Mouse (Mus musculus): ENCODE data around the gene Pde6g. TPM values are rescaled to one million over a fixed set of nuclear protein-coding genes. Genes with fewer than 3 reads are reported as not detected.
"Not testable (repeated sequence)": the region's sequence is repeated elsewhere in the genome, so short reads cannot be mapped to it uniquely, and the experiment has no call there.

The Pde6g gene
- polyA plus RNA-seq, 1 experiment from 2014 or later = 0.19 TPM

DNA sequence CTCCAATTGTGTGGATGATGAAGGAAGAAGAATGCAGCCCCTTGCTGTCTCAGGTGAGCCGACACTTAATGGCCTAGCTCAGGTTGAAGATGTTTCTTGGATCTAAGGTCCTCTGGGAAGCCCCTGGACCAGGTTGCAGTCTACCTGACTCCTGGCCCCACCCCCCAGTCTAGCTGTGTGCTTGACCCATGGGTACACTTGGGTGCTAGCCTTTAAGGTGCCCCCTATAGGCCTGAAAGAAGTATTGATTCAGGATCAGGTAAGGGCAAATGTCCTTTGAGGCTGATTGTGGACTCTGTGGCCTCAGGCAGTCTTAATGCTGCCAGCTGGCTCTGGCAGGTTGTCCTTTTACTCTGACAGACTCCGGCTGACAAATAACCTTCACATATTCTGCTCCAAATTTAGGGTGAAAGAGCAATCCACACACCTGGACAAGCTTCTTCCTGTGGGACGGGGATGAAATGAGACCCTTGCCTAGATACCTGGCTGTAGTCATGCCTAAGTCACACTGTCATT lies 10.5 kb downstream of the Pde6g start:
- Histone ChIP-seq H3K4me1 (no peaks in the 10 kb centered on the region), H3K4me2 (no peak overlapping the region), H3K36me3 (ENCODE audit: poor library complexity, severe bottlenecking) (no peaks in the 10 kb centered on the region), H3K9ac (no peak overlapping the region), H3K9me3 (replicated peaks) (no peaks in the 10 kb centered on the region), H3K27ac (no peak overlapping the region), H3K27me3 (no peaks in the 10 kb centered on the region), H3K4me3 (no peak overlapping the region)
- 87% methylated on average over 3 of the region's 3 CpGs for WGBS
- ATAC-seq = no peak

- no peaks in the 10 kb centered on the region for H3K27me3 ChIP-seq
- H3K4me2 ChIP-seq = no peak within 1 kb of the TSS
- H3K4me1 ChIP-seq = no peaks in the 10 kb centered on the region
- no peaks in the 10 kb centered on the region for H3K9me3 ChIP-seq (replicated peaks)
- WGBS = 91% methylated on average over 3 of the region's 3 CpGs
- no peak within 1 kb of the TSS for H3K27ac ChIP-seq
- H3K4me3 ChIP-seq = no peak within 1 kb of the TSS
- no peak within 1 kb of the TSS for H3K9ac ChIP-seq
- H3K36me3 ChIP-seq (ENCODE audit: poor library complexity, severe bottlenecking) = no peaks in the 10 kb centered on the region
- no peak for ATAC-seq
These were observed 11.0 kb downstream of the Pde6g start, which contains the start of gene Tspan10 for GRCm38 (mm10) chr11:120442344-120442743. Tspan10 (plus strand) TSS chr11:120442644.

DNA sequence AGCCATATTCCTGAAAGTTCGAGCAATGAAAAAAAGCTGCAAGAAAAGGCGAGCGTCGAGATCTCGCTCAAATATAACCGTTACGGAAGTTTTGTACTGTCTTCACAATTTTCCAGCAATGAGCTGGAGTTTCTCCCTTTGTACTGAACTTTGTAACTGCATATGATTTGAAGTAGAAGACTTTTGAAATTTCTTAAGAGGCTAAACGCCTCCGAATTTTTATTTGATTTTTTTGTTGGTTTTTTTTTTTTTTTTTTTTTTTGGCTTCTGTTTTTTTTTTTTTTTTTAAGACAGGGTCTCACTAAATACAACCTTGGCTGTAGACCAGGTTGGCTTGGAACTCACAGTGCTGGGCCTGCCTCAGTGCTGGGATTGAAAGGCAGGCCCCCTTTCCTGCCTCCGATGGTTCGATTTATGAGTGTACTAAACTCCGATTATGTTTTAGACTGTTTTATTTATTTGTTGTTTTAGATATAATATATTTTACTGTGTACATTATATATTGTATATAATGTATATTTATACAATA lies 15.4 kb downstream of the Pde6g start:
- H3K27ac ChIP-seq = no peak overlapping the region
- peak overlapping the region; percentile 98 for H3K4me3 ChIP-seq
- H3K27me3 ChIP-seq = no peaks in the 10 kb centered on the region
- H3K9me3 ChIP-seq (replicated peaks) = no peaks in the 10 kb centered on the region
- H3K9ac ChIP-seq = peak overlapping the region; percentile 98
- WGBS = 31% methylated on average over 12 of the region's 12 CpGs
- peaks cover 22% of the 10 kb centered on the region for H3K36me3 ChIP-seq (ENCODE audit: poor library complexity, severe bottlenecking)
- ATAC-seq = no peak
- H3K4me1 ChIP-seq = peaks cover 13% of the 10 kb centered on the region
- peak overlapping the region; percentile 91 for H3K4me2 ChIP-seq

DNA sequence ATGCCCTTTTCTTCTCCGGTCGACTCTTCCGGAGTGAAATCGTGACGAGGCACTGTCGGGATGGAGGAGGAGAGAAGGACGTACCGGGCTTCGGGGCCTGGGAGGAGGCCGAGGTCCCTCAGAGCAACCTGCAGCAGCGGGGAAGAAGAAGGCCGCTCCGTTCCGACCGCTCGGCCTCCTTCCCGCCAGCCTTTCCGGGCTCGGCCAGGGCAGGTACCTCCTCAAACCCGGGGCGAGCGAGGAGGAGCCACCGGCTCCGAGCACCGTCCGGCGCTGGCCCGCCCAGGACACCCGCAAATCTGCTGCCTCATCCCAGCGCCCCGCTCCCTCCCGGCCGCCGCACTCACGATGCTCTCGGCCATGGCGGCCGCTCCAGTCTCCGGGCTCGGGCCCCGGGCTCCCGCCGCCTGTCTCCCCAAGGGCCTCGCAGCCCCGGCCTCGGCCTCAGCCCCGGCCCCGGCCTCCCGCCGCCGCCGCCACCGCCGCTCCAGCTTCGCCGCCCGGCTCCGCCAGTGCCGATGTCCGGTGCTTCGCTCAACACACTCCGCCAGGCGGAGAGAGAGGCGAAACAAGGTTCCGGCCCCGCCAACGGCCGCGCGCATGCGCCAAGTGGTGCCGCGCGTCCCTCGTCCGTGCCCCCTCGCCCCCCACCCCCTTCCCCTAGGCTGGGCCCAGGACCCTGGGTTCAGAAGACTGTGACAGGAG lies 16.0 kb downstream of the Pde6g start, which contains the start of gene Nploc4:
Gene Nploc4 (minus strand): TSS at position 557 of the 705 bp plus-strand sequence.
- H3K4me1 ChIP-seq = peaks cover 13% of the 10 kb centered on the region
- peak within 1 kb of the TSS; percentile 78 for H3K27ac ChIP-seq
- peak within 1 kb of the TSS; percentile 98 for H3K4me3 ChIP-seq
- 0% methylated on average over 71 of the region's 77 CpGs for WGBS
- peak within 1 kb of the TSS; percentile 98 for H3K9ac ChIP-seq
- H3K27me3 ChIP-seq = no peaks in the 10 kb centered on the region
- no peaks in the 10 kb centered on the region for H3K9me3 ChIP-seq (replicated peaks)
- peak; percentile 92 for ATAC-seq
- peak within 1 kb of the TSS; percentile 91 for H3K4me2 ChIP-seq
- peaks cover 28% of the 10 kb centered on the region for H3K36me3 ChIP-seq (ENCODE audit: poor library complexity, severe bottlenecking)

DNA sequence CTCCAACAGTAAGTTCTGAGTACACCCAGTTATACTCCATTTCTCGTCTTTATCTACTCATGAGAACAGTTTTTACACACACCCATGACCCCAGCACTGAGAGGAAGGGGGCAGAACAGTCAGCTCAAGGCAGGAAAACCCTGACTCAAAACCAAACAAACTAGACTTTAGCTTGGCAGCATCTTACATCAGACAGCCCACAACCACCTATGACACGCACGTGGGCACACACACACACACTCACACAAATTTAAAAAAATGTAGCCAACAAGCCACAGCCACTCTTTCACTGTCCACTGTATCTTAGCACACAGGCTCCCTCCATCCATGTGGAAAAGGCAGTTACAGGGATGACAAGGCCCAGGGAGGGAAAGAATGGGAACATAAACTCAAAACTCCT lies 26.6 kb downstream of the Pde6g start:
- H3K9me3 ChIP-seq (replicated peaks) = no peaks in the 10 kb centered on the region
- H3K4me3 ChIP-seq = no peak overlapping the region
- peaks cover 83% of the 10 kb centered on the region for H3K36me3 ChIP-seq (ENCODE audit: poor library complexity, severe bottlenecking)
- WGBS = 90% methylated on average over 3 of the region's 3 CpGs
- no peaks in the 10 kb centered on the region for H3K27me3 ChIP-seq
- no peak overlapping the region for H3K4me2 ChIP-seq
- no peak overlapping the region for H3K27ac ChIP-seq
- H3K9ac ChIP-seq = no peak overlapping the region
- ATAC-seq = no peak
- H3K4me1 ChIP-seq = no peaks in the 10 kb centered on the region

DNA sequence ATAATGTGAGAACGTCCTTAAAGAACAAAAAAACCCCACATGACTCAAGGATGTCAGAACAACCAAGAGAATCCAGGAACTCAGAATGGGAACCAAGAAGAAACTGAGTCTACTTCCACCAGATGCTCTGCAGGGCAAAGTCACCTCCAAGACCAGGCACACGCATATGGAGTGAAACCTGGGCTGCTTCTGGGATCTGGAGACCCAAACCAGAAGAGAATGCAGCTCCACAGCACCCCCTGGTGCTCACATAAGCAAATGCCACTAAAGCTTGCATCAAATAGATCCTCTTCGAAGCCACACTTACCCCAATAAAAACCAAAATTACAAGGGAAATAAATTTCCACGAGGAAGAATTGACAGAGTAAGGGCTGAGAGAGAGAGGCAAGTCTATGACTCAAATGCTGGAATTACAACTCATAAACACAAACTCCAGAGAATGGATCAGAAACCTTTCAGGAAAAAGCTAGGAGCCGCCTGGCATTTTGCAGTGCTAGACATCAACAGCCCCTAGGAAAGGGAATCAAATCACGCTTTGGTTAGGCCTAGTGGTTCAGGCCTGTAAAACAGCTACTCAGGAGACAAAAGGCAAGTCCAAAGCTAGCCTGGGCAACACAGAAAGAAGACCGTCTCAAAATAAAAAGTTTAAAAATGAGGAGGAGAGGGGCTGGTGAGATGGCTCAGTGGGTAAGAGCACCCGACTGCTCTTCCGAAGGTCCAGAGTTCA lies 29.6 kb downstream of the Pde6g start:
- H3K36me3 ChIP-seq (ENCODE audit: poor library complexity, severe bottlenecking) = peaks cover 90% of the 10 kb centered on the region
- WGBS = 71% methylated on average over 9 of the region's 9 CpGs

GRCm38 (mm10) chr11:120422651-120423568 lies 30.4 kb downstream of the Pde6g start:
- Histone ChIP-seq H3K27me3 (no peaks in the 10 kb centered on the region), H3K4me3 (no peak overlapping the region), H3K4me1 (no peaks in the 10 kb centered on the region), H3K9ac (no peak overlapping the region), H3K36me3 (ENCODE audit: poor library complexity, severe bottlenecking) (peaks cover 90% of the 10 kb centered on the region), H3K4me2 (no peak overlapping the region), H3K27ac (no peak overlapping the region), H3K9me3 (replicated peaks) (no peaks in the 10 kb centered on the region)
- no peak for ATAC-seq
- WGBS = 92% methylated on average over 13 of the region's 13 CpGs

More for the DNA sequence above, 29.6 kb downstream of the Pde6g start:
- ATAC-seq = peak; percentile 33; the same call in 1 of the 2 replicates
- no peak overlapping the region for H3K4me3 ChIP-seq
- no peaks in the 10 kb centered on the region for H3K9me3 ChIP-seq (replicated peaks)
- H3K4me1 ChIP-seq = no peaks in the 10 kb centered on the region
- no peaks in the 10 kb centered on the region for H3K27me3 ChIP-seq
- H3K4me2 ChIP-seq = no peak overlapping the region
- H3K27ac ChIP-seq = no peak overlapping the region
- H3K9ac ChIP-seq = no peak overlapping the region

- no peaks in the 10 kb centered on the region for H3K9me3 ChIP-seq (replicated peaks)
- no peak overlapping the region for H3K27ac ChIP-seq
- H3K4me2 ChIP-seq = no peak overlapping the region
- ATAC-seq = no peak
- no peaks in the 10 kb centered on the region for H3K27me3 ChIP-seq
- WGBS = 83% methylated on average over 1 of the region's 1 CpGs
- H3K9ac ChIP-seq = no peak overlapping the region
- H3K36me3 ChIP-seq (ENCODE audit: poor library complexity, severe bottlenecking) = peaks cover 93% of the 10 kb centered on the region
- no peaks in the 10 kb centered on the region for H3K4me1 ChIP-seq
- no peak overlapping the region for H3K4me3 ChIP-seq
These were observed 34.7 kb downstream of the Pde6g start for GRCm38 (mm10) chr11:120418592-120418991.

- no peak overlapping the region for H3K4me3 ChIP-seq
- H3K4me1 ChIP-seq = no peaks in the 10 kb centered on the region
- no peaks in the 10 kb centered on the region for H3K9me3 ChIP-seq (replicated peaks)
- peaks cover 93% of the 10 kb centered on the region for H3K36me3 ChIP-seq (ENCODE audit: poor library complexity, severe bottlenecking)
- H3K27ac ChIP-seq = no peak overlapping the region
- WGBS = 93% methylated on average over 7 of the region's 7 CpGs
- ATAC-seq = no peak
- no peaks in the 10 kb centered on the region for H3K27me3 ChIP-seq
- H3K4me2 ChIP-seq = no peak overlapping the region
- no peak overlapping the region for H3K9ac ChIP-seq
These were observed 35.4 kb downstream of the Pde6g start for GRCm38 (mm10) chr11:120417852-120418251.

- not testable (repeated sequence) for H3K9ac ChIP-seq; H3K4me1 ChIP-seq; H3K9me3 ChIP-seq (replicated peaks); H3K4me2 ChIP-seq; ATAC-seq; H3K4me3 ChIP-seq; H3K27me3 ChIP-seq; H3K27ac ChIP-seq
- 97% methylated on average over 9 of the region's 10 CpGs for WGBS
- peaks cover 94% of the 10 kb centered on the region for H3K36me3 ChIP-seq (ENCODE audit: poor library complexity, severe bottlenecking)
These were observed 39.7 kb downstream of the Pde6g start for GRCm38 (mm10) chr11:120413621-120414020.

DNA sequence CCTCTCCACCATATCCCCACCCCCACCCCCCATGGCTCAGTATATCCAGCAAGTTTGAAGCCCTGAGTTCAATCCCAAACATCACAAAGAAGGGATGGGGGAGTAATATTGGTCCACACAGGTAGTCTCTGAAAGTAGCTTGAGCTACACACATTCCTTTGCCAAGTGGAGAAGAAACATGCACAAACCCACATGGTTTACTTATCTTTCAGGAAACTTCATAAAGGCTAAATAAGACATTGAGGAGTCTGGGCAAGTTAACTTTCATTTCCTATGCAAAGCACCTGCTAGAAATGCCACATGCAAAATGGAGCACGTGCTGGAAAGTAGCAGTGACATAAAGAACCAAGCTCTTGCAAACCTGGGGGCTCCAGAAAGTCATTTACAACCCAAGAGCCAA lies 46.9 kb downstream of the Pde6g start:
- H3K4me3 ChIP-seq = no peak overlapping the region
- no peak for ATAC-seq
- no peak overlapping the region for H3K4me2 ChIP-seq
- H3K4me1 ChIP-seq = no peaks in the 10 kb centered on the region
- H3K36me3 ChIP-seq (ENCODE audit: poor library complexity, severe bottlenecking) = peaks cover 95% of the 10 kb centered on the region
- 89% methylated on average over 1 of the region's 1 CpGs for WGBS
- no peaks in the 10 kb centered on the region for H3K27me3 ChIP-seq
- H3K9ac ChIP-seq = no peak overlapping the region
- H3K9me3 ChIP-seq (replicated peaks) = no peaks in the 10 kb centered on the region
- no peak overlapping the region for H3K27ac ChIP-seq
